Mouse (Mus musculus) embryonic facial prominence, embryonic 10.5 days (tissue): Measurements from ENCODE around the gene Slc7a6os. TPM values are rescaled to one million over a fixed set of nuclear protein-coding genes. Genes with fewer than 3 reads are reported as not detected.

Experiments used
- DNase-seq: peaks from one replicate; pipeline ENCODE4 v3.0.0-alpha.2; 2017; ENCODE audit warnings: low spot score
- H3K27ac ChIP-seq: fragments of 300-500 bp; sonication (generic); replicated peaks from 2 replicates; pipeline ENCODE4 v1.5.1; 2016; ENCODE audit warnings: mild to moderate bottlenecking
- H3K27me3 ChIP-seq: fragments of 300-500 bp; sonication (generic); replicated peaks from 2 replicates; pipeline ENCODE4 v1.6.1; 2016; ENCODE audit warnings: low read depth, mild to moderate bottlenecking; ENCODE audit not compliant: poor library complexity, severe bottlenecking
- H3K36me3 ChIP-seq: fragments of 300-500 bp; sonication (generic); replicated peaks from 2 replicates; pipeline ENCODE4 v1.6.1; 2016; ENCODE audit warnings: mild to moderate bottlenecking, moderate library complexity
- H3K4me1 ChIP-seq: fragments of 300-500 bp; sonication (generic); 2 replicates; pipeline ENCODE4 v1.6.1; 2016
- H3K4me3 ChIP-seq: fragments of 300-500 bp; sonication (generic); 2 replicates; pipeline ENCODE4 v1.5.1; 2016; ENCODE audit warnings: mild to moderate bottlenecking, moderate library complexity
- H3K9me3 ChIP-seq: fragments of 300-500 bp; sonication (generic); 2 replicates; pipeline ENCODE4 v1.6.1; 2016; ENCODE audit warnings: mild to moderate bottlenecking
- WGBS: fragments of 180-500 bp; shearing (Covaris S2); methylation state at CpG from one replicate; pipeline ENCODE4 v1.1.7; 2016; 5-methylcytosine and 5-hydroxymethylcytosine counted together
- polyA plus RNA-seq: library from polyadenylated mRNA; unstranded; fragments of >200 nt; fragmentation: Nextera tagmentation; extraction: Ambion mirVana; gene quantifications from 2 replicates; pipeline ENCODE4 v1.2.1, GENCODE M21; 2016

Slc7a6os gene
- polyA plus RNA-seq, 1 experiment from 2014 or later: 39.7 TPM

DNA sequence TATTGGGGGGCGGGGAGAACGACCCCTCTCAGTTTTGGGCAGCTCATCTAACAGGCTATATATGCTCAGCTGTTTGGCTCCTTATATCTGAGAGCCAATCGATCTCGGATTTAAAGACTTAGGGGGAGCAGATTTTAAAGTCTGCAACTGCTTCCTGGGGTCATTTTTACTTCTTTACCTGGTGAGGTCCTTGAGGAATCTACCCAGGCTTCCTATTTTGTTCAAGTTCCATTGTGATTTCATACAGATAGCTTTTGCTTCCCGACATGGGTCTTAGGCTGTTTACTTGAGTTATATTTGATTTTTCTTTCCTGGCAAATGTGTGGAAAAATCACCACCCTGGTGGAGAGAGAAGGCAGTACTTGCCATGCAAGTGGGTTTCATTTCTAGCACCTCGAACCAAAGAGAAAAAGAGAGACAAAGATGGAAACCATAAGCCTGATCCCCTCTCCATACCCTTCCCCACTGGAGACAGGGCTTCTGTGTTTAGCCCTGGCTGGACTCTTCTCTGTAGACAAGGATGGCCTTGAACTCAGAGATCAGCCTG lies 40.7 kb downstream of the Slc7a6os start:
- Histone ChIP-seq H3K27me3 (no peaks in the 10 kb centered on the region), H3K27ac (peak overlapping the region; percentile 98; the same call in 1 of the 2 replicates), H3K9me3 (no peaks in the 10 kb centered on the region), H3K36me3 (peaks cover 8% of the 10 kb centered on the region), H3K4me3 (peak overlapping the region; percentile 97), H3K4me1 (peaks cover 16% of the 10 kb centered on the region)
- DNase-seq: no peak
- 54% methylated on average over 6 of the region's 6 CpGs for WGBS

DNA sequence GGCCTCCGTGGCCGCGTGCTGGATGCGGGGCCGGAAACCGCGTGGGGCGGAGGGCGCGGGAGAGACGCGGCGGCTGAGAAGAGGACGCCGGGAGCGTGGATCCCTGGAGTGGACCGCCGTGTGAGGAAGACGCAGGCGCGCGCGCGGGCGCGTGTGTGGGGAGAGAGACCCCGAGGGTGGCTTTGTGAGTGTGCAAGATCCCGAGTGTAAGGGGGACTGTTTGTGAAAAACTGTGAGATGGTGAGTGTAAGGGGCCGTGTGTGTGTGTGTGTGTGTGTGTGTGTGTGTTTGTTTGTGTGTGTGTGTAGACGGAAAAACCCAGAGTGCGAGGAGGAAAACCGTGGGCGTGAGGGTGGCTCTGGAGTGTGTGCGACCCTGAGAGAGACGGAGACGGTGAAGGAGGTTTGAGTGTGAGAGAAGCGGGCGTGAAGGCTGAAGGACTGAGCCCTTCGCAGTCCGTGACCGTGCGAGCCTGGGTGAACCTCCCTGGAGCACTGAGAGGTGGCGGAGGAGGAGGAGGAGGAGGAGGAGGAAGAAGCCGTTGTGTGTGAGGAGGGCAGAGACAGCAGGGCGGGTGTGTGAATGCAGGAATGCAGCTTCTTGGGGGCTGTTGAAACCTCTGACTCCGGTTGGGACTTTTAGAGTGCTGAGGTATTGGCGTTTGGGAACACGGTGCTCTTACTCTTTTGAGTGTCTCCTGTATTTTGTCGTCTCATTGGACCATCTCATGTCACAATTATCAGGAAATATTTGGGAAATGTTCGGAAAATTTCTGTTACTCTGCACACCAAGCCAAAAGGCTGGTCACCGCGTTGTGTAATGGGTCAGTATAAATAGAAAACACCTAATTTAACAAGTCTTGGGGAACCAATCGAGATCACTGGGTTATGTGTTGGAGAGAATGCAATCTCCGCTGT lies 41.5 kb downstream of the Slc7a6os start:
- DNase-seq: peak; percentile 67
- peak overlapping the region; percentile 98 for H3K27ac ChIP-seq
- 3% methylated on average over 54 of the region's 54 CpGs for WGBS
- peak overlapping the region; percentile 97 for H3K4me3 ChIP-seq
- H3K36me3 ChIP-seq: peaks cover 13% of the 10 kb centered on the region
- H3K9me3 ChIP-seq: no peaks in the 10 kb centered on the region
- no peaks in the 10 kb centered on the region for H3K27me3 ChIP-seq
- H3K4me1 ChIP-seq: peaks cover 16% of the 10 kb centered on the region

DNA sequence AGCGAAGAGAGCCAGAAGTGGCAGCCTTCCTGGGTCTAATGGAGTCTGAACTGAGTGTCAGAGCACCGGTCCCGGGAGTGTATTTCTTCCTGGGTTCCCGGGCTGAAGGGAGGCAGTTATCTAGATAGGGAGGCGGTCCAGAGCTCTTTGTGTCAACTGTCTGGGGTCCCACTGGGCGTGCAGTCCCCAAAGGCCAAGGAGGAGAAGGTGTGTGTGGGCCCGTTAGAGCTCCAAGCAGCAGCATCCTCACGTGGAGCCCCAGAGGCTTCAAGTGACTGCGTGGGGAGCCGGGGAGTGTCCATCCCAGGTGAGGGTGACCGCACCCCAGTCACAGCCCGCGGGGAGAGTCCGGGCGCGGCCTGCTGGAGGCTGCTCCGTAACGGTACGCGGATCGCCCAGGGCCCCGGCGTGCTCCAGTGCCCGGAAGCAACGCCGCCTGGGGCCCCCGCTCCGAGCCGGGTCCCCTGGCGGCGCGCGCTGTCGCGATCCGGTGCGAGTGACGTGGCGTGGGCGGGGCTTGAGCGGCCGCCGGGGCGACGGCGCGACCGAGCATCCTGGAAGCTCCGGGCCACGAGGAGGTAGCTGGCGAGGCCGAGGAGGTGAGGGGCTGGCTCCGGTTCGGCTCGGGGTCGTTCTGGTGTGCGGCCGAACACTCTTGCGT lies 42.2 kb downstream of the Slc7a6os start, which contains the start of gene Slc7a6:
Gene Slc7a6, plus strand, starts transcription at position 502 of the 661 bp plus-strand sequence.
- peak; percentile 89 for DNase-seq
- under 1% methylated on average over 59 of the region's 59 CpGs for WGBS
- Histone ChIP-seq H3K9me3 (no peaks in the 10 kb centered on the region), H3K4me1 (peaks cover 16% of the 10 kb centered on the region), H3K36me3 (peaks cover 21% of the 10 kb centered on the region), H3K27me3 (no peaks in the 10 kb centered on the region), H3K27ac (peak within 1 kb of the TSS; percentile 98), H3K4me3 (peak within 1 kb of the TSS; percentile 97)

DNA sequence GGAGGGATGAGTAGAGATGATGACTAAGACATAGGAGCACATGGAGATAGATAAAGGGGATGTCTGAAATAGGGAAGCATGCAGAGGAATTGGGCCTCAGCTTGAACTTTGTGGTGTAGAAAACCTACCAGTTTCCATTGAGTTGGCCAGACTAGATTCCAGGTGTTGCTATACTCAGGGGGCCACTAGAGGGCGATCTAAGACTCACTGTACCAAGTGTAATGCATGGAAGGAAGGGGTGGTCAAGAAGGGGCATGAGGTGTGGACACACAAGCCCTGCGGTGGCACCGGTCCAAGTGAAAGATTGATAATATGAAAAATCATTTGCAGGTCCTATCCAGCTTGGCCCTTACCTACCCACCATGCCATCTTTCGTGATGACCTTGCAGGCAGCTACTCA lies 45.3 kb downstream of the Slc7a6os start:
- Histone ChIP-seq H3K27me3 (no peaks in the 10 kb centered on the region), H3K27ac (no peak overlapping the region), H3K4me3 (no peak overlapping the region), H3K9me3 (no peaks in the 10 kb centered on the region), H3K36me3 (peaks cover 43% of the 10 kb centered on the region), H3K4me1 (peaks cover 16% of the 10 kb centered on the region)
- 50% methylated on average over 4 of the region's 4 CpGs for WGBS
- DNase-seq: peak; percentile 73

DNA sequence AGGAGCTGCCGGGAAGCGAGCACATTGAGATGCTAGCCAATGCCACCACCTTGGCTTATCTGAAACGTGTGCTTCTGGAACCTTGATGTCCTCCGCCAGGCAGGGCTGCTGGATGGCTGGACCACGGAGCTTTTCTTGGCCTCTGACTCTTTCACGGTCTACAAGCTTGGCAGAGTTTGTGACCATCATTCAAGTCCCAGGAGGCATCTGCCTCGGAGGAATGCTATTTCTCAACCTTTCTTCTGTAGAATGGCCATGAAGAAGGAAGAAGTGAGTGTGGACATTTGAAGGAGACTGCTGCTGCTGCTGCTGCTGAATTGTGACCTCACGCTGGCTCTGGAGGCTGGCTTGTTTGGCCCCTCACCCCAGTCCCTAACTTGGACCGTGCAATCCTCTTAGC lies 47.5 kb downstream of the Slc7a6os start:
- H3K9me3 ChIP-seq: no peaks in the 10 kb centered on the region
- no peak overlapping the region for H3K27ac ChIP-seq
- no peak overlapping the region for H3K4me3 ChIP-seq
- peaks cover 3% of the 10 kb centered on the region for H3K4me1 ChIP-seq
- 94% methylated on average over 9 of the region's 9 CpGs for WGBS
- no peaks in the 10 kb centered on the region for H3K27me3 ChIP-seq
- H3K36me3 ChIP-seq: peaks cover 61% of the 10 kb centered on the region
- DNase-seq: no peak

DNA sequence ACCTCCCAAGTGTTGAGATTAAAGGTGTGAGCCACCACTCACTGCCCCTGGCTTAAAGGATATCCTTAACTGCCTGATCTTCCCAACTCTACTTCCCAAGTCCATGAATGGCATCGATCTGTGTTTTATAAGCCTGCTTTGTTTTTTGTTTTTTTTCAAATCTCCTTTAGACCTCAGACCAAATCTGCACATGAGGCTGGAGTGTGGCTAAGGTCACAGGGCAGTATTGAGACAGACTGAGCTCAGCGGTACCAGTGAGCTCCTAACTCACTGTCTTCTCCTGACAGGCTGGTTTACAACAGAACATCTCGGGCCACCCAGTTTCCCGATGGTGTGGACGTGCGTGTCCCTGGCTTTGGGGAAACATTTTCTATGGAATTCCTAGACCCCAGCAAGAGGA lies 50.9 kb downstream of the Slc7a6os start:
- Histone ChIP-seq H3K36me3 (peaks cover 88% of the 10 kb centered on the region), H3K4me3 (no peak overlapping the region), H3K27me3 (no peaks in the 10 kb centered on the region), H3K4me1 (no peaks in the 10 kb centered on the region), H3K27ac (no peak overlapping the region), H3K9me3 (no peaks in the 10 kb centered on the region)
- DNase-seq: no peak
- WGBS: 92% methylated on average over 6 of the region's 6 CpGs

- 90% methylated on average over 10 of the region's 10 CpGs for WGBS
- Histone ChIP-seq H3K4me1 (no peaks in the 10 kb centered on the region), H3K36me3 (peaks cover 80% of the 10 kb centered on the region)
Observed at GRCm38 (mm10) chr8:106158381-106158780, 52.4 kb downstream of the Slc7a6os start.

GRCm38 (mm10) chr8:106157419-106157818 lies 53.3 kb downstream of the Slc7a6os start:
- H3K27me3 ChIP-seq: no peaks in the 10 kb centered on the region
- H3K9me3 ChIP-seq: no peaks in the 10 kb centered on the region
- H3K4me3 ChIP-seq: no peak overlapping the region
- H3K4me1 ChIP-seq: no peaks in the 10 kb centered on the region
- peaks cover 73% of the 10 kb centered on the region for H3K36me3 ChIP-seq
- WGBS: 100% methylated on average over 1 of the region's 1 CpGs
- no peak overlapping the region for H3K27ac ChIP-seq
- no peak for DNase-seq

More at GRCm38 (mm10) chr8:106158381-106158780, 52.4 kb downstream of the Slc7a6os start:
- H3K9me3 ChIP-seq: no peaks in the 10 kb centered on the region
- DNase-seq: no peak
- H3K4me3 ChIP-seq: no peak overlapping the region
- no peak overlapping the region for H3K27ac ChIP-seq
- no peaks in the 10 kb centered on the region for H3K27me3 ChIP-seq

DNA sequence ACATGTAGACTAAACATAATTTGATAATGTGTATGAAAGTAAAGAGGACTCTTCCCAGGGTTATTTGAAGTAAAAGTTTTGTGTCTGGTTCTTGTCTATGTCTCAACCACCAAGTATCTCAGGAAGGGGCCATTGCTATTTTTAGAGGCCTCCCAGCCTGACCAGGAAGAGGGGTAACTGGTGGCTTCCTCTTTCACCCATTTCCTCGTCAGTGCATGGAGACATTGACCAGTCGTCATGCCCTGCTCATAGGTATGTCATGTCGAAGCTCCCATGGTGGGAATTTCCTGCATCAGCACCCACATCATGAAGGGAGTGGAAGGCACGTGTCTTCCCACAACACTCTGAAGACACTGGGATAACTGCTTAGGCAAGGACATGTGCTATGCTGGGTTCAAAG lies 57.9 kb downstream of the Slc7a6os start:
- no peaks in the 10 kb centered on the region for H3K27me3 ChIP-seq
- H3K4me1 ChIP-seq: peaks cover 18% of the 10 kb centered on the region
- WGBS: 83% methylated on average over 4 of the region's 4 CpGs
- H3K27ac ChIP-seq: no peak overlapping the region
- H3K9me3 ChIP-seq: no peaks in the 10 kb centered on the region
- no peak for DNase-seq
- no peak overlapping the region for H3K4me3 ChIP-seq
- peaks cover 31% of the 10 kb centered on the region for H3K36me3 ChIP-seq

DNA sequence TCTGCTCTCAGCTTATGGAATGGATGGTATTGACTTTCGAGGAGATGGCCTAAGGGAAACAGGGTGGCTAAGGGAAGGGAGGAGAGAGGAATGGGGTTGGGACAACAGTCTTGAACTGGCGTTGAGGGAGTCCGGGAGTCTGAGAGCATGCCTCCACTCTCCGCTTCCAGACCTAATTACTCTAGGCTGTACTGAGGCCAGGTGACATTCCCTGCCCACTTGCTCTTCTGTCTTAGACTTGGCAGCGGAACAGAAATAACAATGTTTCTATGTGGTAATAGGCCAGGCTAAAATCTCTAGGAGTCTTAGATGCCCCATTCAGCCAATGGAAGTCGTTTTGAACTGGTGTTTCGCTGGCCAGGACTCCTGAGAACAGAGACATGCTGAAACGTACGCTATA lies 59.7 kb downstream of the Slc7a6os start:
- peak overlapping the region; percentile 71 for H3K4me3 ChIP-seq
- H3K9me3 ChIP-seq: no peaks in the 10 kb centered on the region
- 86% methylated on average over 9 of the region's 9 CpGs for WGBS
- H3K27me3 ChIP-seq: no peaks in the 10 kb centered on the region
- H3K36me3 ChIP-seq: peaks cover 20% of the 10 kb centered on the region
- no peak overlapping the region for H3K27ac ChIP-seq
- peaks cover 18% of the 10 kb centered on the region for H3K4me1 ChIP-seq
- DNase-seq: no peak
